Mouse (Mus musculus): ENCODE results near the gene Odf4.

DNA sequence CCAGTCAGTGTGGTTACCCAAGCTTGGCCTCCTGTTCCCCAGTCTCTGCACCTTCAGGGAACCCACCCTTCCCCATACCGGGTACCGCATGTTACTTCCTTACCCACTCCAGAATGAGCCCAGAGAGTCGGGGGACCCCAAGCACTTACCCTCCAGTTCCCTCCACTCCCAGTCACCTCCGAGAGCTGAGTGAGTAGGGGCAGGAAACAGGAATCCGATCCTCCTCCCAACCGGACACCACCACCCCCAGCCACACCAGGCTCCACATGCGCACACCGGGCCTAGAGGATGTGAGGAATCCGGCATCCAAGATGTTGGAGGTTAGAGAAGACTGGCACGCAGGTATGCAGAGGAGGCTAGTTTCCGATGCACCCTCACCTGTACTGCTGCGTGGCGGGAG, 29.8 kb upstream of the Odf4 start:
- TF ChIP-seq CTCF (IDR thresholded peaks at IDR 0.05; ENCODE audit: control insufficient read depth, insufficient read depth, insufficient read length) (no peak), USF1 (IDR thresholded peaks at IDR 0.05; ENCODE audit: low read depth) (no peak), MAX (IDR thresholded peaks at IDR 0.05) (no peak), CEBPB (IDR thresholded peaks at IDR 0.05; ENCODE audit: low read depth) (no peak), MYOG (IDR thresholded peaks at IDR 0.05; ENCODE audit: control insufficient read depth, extremely low read depth, insufficient read length) (no peak), MYOD1 (IDR thresholded peaks at IDR 0.05; ENCODE audit: control insufficient read depth, insufficient read length, low read depth) (no peak), FOSL1 (IDR thresholded peaks at IDR 0.05; ENCODE audit: insufficient read depth, low read length, poor library complexity, severe bottlenecking) (no peak)

Data from C2C12 (cell line).